26 mouse cellular contexts compared by ENCODE assay signal in genomic region chr2:167224937-167225336, GRCm38 (mm10). TPM values are rescaled to one million over a fixed set of nuclear protein-coding genes. Genes with fewer than 3 reads are reported as not detected.
DNase-seq lines count a peak whose midpoint lies in the region; ATAC-seq and TF ChIP-seq lines count a peak whose summit lies in the region.
"Had no signal": no experiment of that assay in that cellular context is flagged by ENCODE, and none has a peak within 500 bp of the region (broad histone marks: within the 10 kb centered on the region; RNA-seq: fewer than 3 reads in every experiment).

No protein-coding gene starts in this region.

- WGBS in kidney, adult 2 months: 66% methylated on average over 7 of the region's 7 CpGs
- 63% methylated on average over 7 of the region's 7 CpGs for WGBS in kidney, embryonic 16.5 days
- 52% methylated on average over 7 of the region's 7 CpGs for WGBS in lung, adult 2 months
- WGBS in hindbrain, embryonic 11.5 days: 84% methylated on average over 7 of the region's 7 CpGs

- H3K4me3 ChIP-seq in kidney, adult 2 months (ENCODE audit: insufficient read depth, low read depth, low read length): no peak overlapping the region
- H3K4me3 ChIP-seq in kidney, embryonic 16.5 days (ENCODE audit: low read length): no peak overlapping the region
- H3K4me3 ChIP-seq in lung, adult 2 months (replicated peaks; ENCODE audit: extremely low read depth, low read depth, low read length): no peak overlapping the region
- H3K4me3 ChIP-seq in hindbrain, embryonic 11.5 days (ENCODE audit: low read depth, low read length): no peak overlapping the region
- H3K4me3 ChIP-seq: embryonic facial prominence, embryonic 15.5 days; heart, embryonic 12.5 days; heart, embryonic 15.5 days; hindbrain, embryonic 12.5 days; hindbrain, embryonic 15.5 days had no signal

- no peak for ATAC-seq in kidney, embryonic 16.5 days (ENCODE audit: low FRiP score, low TSS enrichment)
- ATAC-seq in megakaryocyte, adult 5-6 weeks (ENCODE audit: poor library complexity, severe bottlenecking): peak; percentile 57
- no peak for ATAC-seq in hindbrain, embryonic 11.5 days (ENCODE audit: low FRiP score)
- ATAC-seq: CD4-positive, CD25-positive, alpha-beta regulatory T cell, adult 4 months; forebrain, embryonic 14.5 days; forebrain, postnatal 0 days had no signal

- no peak overlapping the region for H3K27ac ChIP-seq in kidney, adult 2 months (ENCODE audit: insufficient read depth, low read depth, low read length)
- no peak overlapping the region for H3K27ac ChIP-seq in kidney, embryonic 16.5 days (ENCODE audit: low read length)
- H3K27ac ChIP-seq in hindbrain, embryonic 11.5 days (ENCODE audit: low read depth, low read length): no peak overlapping the region
- H3K27ac ChIP-seq: embryonic facial prominence, embryonic 15.5 days; heart, embryonic 15.5 days; hindbrain, embryonic 12.5 days; hindbrain, embryonic 15.5 days had no signal

- no peaks in the 10 kb centered on the region for H3K27me3 ChIP-seq in kidney, adult 2 months (replicated peaks; ENCODE audit: control insufficient read depth, insufficient read depth, low read length)
- H3K27me3 ChIP-seq in kidney, embryonic 16.5 days (ENCODE audit: insufficient read depth, low read length): no peaks in the 10 kb centered on the region
- no peaks in the 10 kb centered on the region for H3K27me3 ChIP-seq in hindbrain, embryonic 11.5 days (ENCODE audit: control insufficient read depth, insufficient read depth, low read length)
- H3K27me3 ChIP-seq: embryonic facial prominence, embryonic 15.5 days; heart, embryonic 12.5 days; heart, embryonic 15.5 days; hindbrain, embryonic 12.5 days; hindbrain, embryonic 15.5 days had no signal

- TF ChIP-seq CTCF in kidney, adult 2 months (conservative IDR thresholded peaks at IDR 0.05; ENCODE audit: insufficient read depth, insufficient read length, low read depth, low read length): no peak
- TF ChIP-seq CTCF in lung, adult 2 months (IDR thresholded peaks at IDR 0.05; ENCODE audit: insufficient read depth, low read length): no peak

- DNase-seq in kidney, adult 2 months: peak; percentile 9
- peak; percentile 42 for DNase-seq in lung, postnatal 36 days
- DNase-seq in lung, adult 2 months: no peak
- no peak for DNase-seq in hindbrain, embryonic 11.5 days (ENCODE audit: low spot score)
- DNase-seq: adrenal gland, adult 2 months; adrenal gland, postnatal 14 days; cerebellum, adult 11-12 months; cerebellum, adult 8-10 months; cerebellum, postnatal 10 days; cerebellum, postnatal 36 days; embryo, embryonic 11 days; forebrain, postnatal 0 days; gastrocnemius, postnatal 14 days; heart, adult 18-20 months; heart, postnatal 10 days; heart, postnatal 4 days had no signal

- H3K9ac ChIP-seq in kidney, embryonic 16.5 days (replicated peaks; ENCODE audit: low read length): no peak overlapping the region
- no peak overlapping the region for H3K9ac ChIP-seq in hindbrain, embryonic 11.5 days (ENCODE audit: low read depth, low read length)
- H3K9ac ChIP-seq: embryonic facial prominence, embryonic 15.5 days; forebrain, postnatal 0 days; heart, embryonic 12.5 days; heart, embryonic 15.5 days; hindbrain, embryonic 12.5 days; hindbrain, embryonic 15.5 days had no signal

- no peaks in the 10 kb centered on the region for H3K9me3 ChIP-seq in kidney, embryonic 16.5 days (ENCODE audit: low read length)
- no peaks in the 10 kb centered on the region for H3K9me3 ChIP-seq in hindbrain, embryonic 11.5 days (ENCODE audit: control insufficient read depth, low read length)
- H3K9me3 ChIP-seq: embryonic facial prominence, embryonic 15.5 days; heart, embryonic 12.5 days; heart, embryonic 15.5 days; hindbrain, embryonic 12.5 days; hindbrain, embryonic 15.5 days had no signal

- H3K4me2 ChIP-seq in kidney, embryonic 16.5 days (replicated peaks; ENCODE audit: low read depth, low read length): no peak overlapping the region
- H3K4me2 ChIP-seq in hindbrain, embryonic 11.5 days (replicated peaks; ENCODE audit: low read depth, low read length): no peak overlapping the region
- H3K4me2 ChIP-seq: embryonic facial prominence, embryonic 15.5 days; heart, embryonic 12.5 days; heart, embryonic 15.5 days; hindbrain, embryonic 12.5 days; hindbrain, embryonic 15.5 days had no signal

- H3K36me3 ChIP-seq in kidney, adult 2 months (ENCODE audit: control insufficient read depth, insufficient read depth, low read length): no peaks in the 10 kb centered on the region
- H3K36me3 ChIP-seq in kidney, embryonic 16.5 days (ENCODE audit: insufficient read depth, low read length): peaks cover 5% of the 10 kb centered on the region; the same call in 1 of the 2 replicates
- H3K36me3 ChIP-seq in hindbrain, embryonic 11.5 days (ENCODE audit: control insufficient read depth, insufficient read depth, low read length): no peaks in the 10 kb centered on the region
- H3K36me3 ChIP-seq: embryonic facial prominence, embryonic 15.5 days; heart, embryonic 15.5 days; hindbrain, embryonic 12.5 days; hindbrain, embryonic 15.5 days had no signal

- TF ChIP-seq POLR2A in kidney, adult 2 months (IDR thresholded peaks at IDR 0.05; ENCODE audit: low read depth, low read length): no peak
- no peak for TF ChIP-seq POLR2A in lung, adult 2 months (IDR thresholded peaks at IDR 0.05; ENCODE audit: borderline replicate concordance, extremely low read depth, low read depth, low read length)

- no peaks in the 10 kb centered on the region for H3K4me1 ChIP-seq in kidney, adult 2 months (ENCODE audit: control insufficient read depth, insufficient read depth, low read length)
- H3K4me1 ChIP-seq in kidney, embryonic 16.5 days (ENCODE audit: insufficient read depth, low read length): no peaks in the 10 kb centered on the region
- H3K4me1 ChIP-seq in lung, adult 2 months (ENCODE audit: control insufficient read depth, insufficient read depth, low read length): no peaks in the 10 kb centered on the region
- no peaks in the 10 kb centered on the region for H3K4me1 ChIP-seq in hindbrain, embryonic 11.5 days (replicated peaks; ENCODE audit: control insufficient read depth, insufficient read depth, low read length)
- H3K4me1 ChIP-seq: embryonic facial prominence, embryonic 15.5 days; heart, embryonic 12.5 days; heart, embryonic 15.5 days; hindbrain, embryonic 12.5 days; hindbrain, embryonic 15.5 days had no signal

RNA-seq across cellular contexts. Expression of gene Ptgis, which starts 15.5 kb away (rescaled TPM):
- polyA plus RNA-seq in kidney, adult 2 months (2012; rRNA removed): 8.3 and 11.2 TPM in 2 replicates
- polyA plus RNA-seq in kidney, embryonic 16.5 days (2015; fragmentation: Nextera tagmentation; extraction: Ambion mirVana): 18.4 and 20.6 TPM in 2 replicates
- polyA plus RNA-seq in lung, adult 2 months (2012; rRNA removed): 105 and 162 TPM in 2 replicates
- total RNA-seq in megakaryocyte, adult 5-6 weeks (2015): not detected in 2 replicates
- total RNA-seq in megakaryocyte, adult 5-6 weeks (2017): not detected in 2 replicates
- 7.4 and 10.5 TPM in 2 replicates for polyA plus RNA-seq in hindbrain, embryonic 11.5 days (2014; fragmentation: Nextera tagmentation; extraction: Ambion mirVana)

RNA-seq across cellular contexts. Expression of gene Kcnb1, which starts 35.0 kb away (rescaled TPM):
- polyA plus RNA-seq in kidney, adult 2 months (2012; rRNA removed): 2.9 and 4.0 TPM in 2 replicates
- 1.1 and 1.2 TPM in 2 replicates for polyA plus RNA-seq in kidney, embryonic 16.5 days (2015; fragmentation: Nextera tagmentation; extraction: Ambion mirVana)
- polyA plus RNA-seq in lung, adult 2 months (2012; rRNA removed): 4.5 and 5.1 TPM in 2 replicates
- 0.07 and 1.6 TPM in 2 replicates for total RNA-seq in megakaryocyte, adult 5-6 weeks (2015)
- 0.07 and 0.49 TPM in 2 replicates for total RNA-seq in megakaryocyte, adult 5-6 weeks (2017)
- 0.66 and 0.69 TPM in 2 replicates for polyA plus RNA-seq in hindbrain, embryonic 11.5 days (2014; fragmentation: Nextera tagmentation; extraction: Ambion mirVana)
- polyA plus RNA-seq: C2C12 had no signal

Comparison
In these comparisons a context has a peak if more than half of its experiments do, and no peak if none do; other contexts are left out.
1. DNase-seq: peak in kidney, adult 2 months (single experiment) and lung, postnatal 36 days (single experiment); none in lung, adult 2 months (single experiment) and hindbrain, embryonic 11.5 days (single experiment).